Mouse (Mus musculus): ENCODE results near the gene Ccdc84. TPM values are rescaled to one million over a fixed set of nuclear protein-coding genes. Genes with fewer than 3 reads are reported as not detected.
"Not testable (repeated sequence)": the region's sequence is repeated elsewhere in the genome, so short reads cannot be mapped to it uniquely, and the experiment has no call there.

Ccdc84 gene
- polyA plus RNA-seq, 1 experiment from 2014 or later: 20.3 TPM

DNA sequence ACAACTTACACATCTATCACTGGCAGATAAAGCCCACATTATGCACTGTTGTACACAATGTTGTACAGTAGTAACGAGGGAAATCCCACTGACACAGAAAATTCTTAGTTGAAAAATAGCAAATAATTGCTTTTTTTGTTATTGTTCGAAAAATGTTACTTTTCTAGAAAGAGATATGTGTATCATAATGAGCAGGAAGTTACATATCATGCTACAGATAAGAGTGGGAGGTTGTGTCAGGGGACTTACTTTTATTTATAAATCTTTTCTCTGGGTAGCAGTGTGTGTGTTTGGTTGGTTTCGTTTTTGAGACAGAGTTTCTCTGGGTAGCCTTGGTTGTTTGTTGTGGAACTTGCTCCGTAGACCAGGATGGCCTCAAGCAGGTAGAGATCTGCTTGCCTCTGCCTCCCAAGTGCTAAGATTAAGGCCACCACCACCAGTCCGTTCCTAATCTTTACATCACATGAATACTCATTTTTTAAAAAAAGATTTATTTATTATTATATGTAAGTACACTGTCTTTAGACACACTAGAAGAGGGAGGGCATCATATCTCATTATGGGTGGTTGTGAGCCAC lies 40.1 kb downstream of the Ccdc84 start:
- DNase-seq (ENCODE audit: low spot score) (no peak), ATAC-seq (replicated peaks; ENCODE audit: insufficient number of reproducible peaks, low FRiP score, low TSS enrichment, low read depth) (no peak)
- peaks cover 6% of the 10 kb centered on the region for H3K4me1 ChIP-seq (ENCODE audit: control insufficient read depth, insufficient read depth, low read length)
- no peaks in the 10 kb centered on the region for H3K27me3 ChIP-seq (ENCODE audit: control insufficient read depth, insufficient read depth, low read length)
- H3K4me3 ChIP-seq (ENCODE audit: low read depth, low read length): peak overlapping the region; percentile 93
- no peaks in the 10 kb centered on the region for H3K9me3 ChIP-seq (replicated peaks; ENCODE audit: control insufficient read depth, low read length)
- H3K4me2 ChIP-seq (ENCODE audit: low read depth, low read length): peak overlapping the region; percentile 45; the same call in 1 of the 2 replicates
- peak overlapping the region; percentile 75; the same call in 1 of the 2 replicates for H3K9ac ChIP-seq (replicated peaks; ENCODE audit: low read length)
- H3K27ac ChIP-seq (replicated peaks; ENCODE audit: low read depth, low read length): no peak overlapping the region
- peaks cover 13% of the 10 kb centered on the region for H3K36me3 ChIP-seq (replicated peaks; ENCODE audit: control insufficient read depth, insufficient read depth, low read depth, low read length)
- WGBS: 91% methylated on average over 5 of the region's 5 CpGs

DNA sequence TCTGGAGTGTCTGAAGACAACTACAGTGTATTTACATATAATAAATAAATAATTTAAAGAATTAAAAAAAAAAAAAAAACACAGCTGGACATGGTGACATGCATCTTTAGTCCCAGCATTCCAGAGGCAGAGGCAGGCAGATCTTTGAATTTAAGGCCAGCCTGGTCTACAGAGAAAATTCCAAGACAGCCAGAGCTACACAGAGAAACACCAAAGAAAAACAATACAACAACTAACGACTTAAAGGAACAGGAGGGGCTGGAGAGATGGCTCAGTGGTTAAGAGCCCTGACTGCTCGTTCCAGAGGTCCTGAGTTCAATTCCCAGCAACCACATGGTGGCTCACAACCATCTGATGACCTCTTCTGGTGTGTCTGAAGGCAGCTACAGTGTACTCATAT lies 41.0 kb downstream of the Ccdc84 start:
- not testable (repeated sequence) for H3K27ac ChIP-seq (replicated peaks; ENCODE audit: low read depth, low read length); H3K9me3 ChIP-seq (replicated peaks; ENCODE audit: control insufficient read depth, low read length); DNase-seq (ENCODE audit: low spot score); H3K9ac ChIP-seq (replicated peaks; ENCODE audit: low read length); H3K4me1 ChIP-seq (ENCODE audit: control insufficient read depth, insufficient read depth, low read length); H3K36me3 ChIP-seq (replicated peaks; ENCODE audit: control insufficient read depth, insufficient read depth, low read depth, low read length); H3K4me2 ChIP-seq (ENCODE audit: low read depth, low read length); H3K27me3 ChIP-seq (ENCODE audit: control insufficient read depth, insufficient read depth, low read length); ATAC-seq (replicated peaks; ENCODE audit: insufficient number of reproducible peaks, low FRiP score, low TSS enrichment, low read depth); H3K4me3 ChIP-seq (ENCODE audit: low read depth, low read length)
- 87% methylated on average over 2 of the region's 2 CpGs for WGBS

DNA sequence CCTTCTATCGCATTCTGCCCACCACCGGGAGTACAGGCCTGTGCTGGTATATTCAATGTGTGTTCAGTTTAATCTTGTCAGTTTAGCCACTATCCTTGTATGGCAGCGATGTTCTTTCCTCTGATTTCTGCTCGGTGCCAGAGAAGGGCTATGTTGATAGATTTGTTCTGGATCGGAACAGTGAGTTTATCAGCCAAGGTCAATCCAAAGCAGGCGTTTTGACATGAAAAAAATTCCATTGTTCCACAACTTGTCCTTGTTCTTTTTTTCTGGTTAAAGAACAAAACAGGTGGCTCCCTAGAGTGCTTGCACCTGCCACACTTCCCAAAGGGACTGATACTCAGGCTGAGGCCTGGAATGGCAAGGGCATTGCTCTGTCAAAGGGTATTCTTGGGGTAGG lies 42.2 kb downstream of the Ccdc84 start:
- ATAC-seq (replicated peaks; ENCODE audit: insufficient number of reproducible peaks, low FRiP score, low TSS enrichment, low read depth): no peak
- Histone ChIP-seq H3K4me1 (ENCODE audit: control insufficient read depth, insufficient read depth, low read length) (peaks cover 6% of the 10 kb centered on the region), H3K9me3 (replicated peaks; ENCODE audit: control insufficient read depth, low read length) (no peaks in the 10 kb centered on the region), H3K36me3 (replicated peaks; ENCODE audit: control insufficient read depth, insufficient read depth, low read depth, low read length) (peaks cover 4% of the 10 kb centered on the region; the same call in 1 of the 2 replicates), H3K27ac (replicated peaks; ENCODE audit: low read depth, low read length) (no peak overlapping the region), H3K4me3 (ENCODE audit: low read depth, low read length) (no peak overlapping the region), H3K4me2 (ENCODE audit: low read depth, low read length) (no peak overlapping the region), H3K9ac (replicated peaks; ENCODE audit: low read length) (no peak overlapping the region), H3K27me3 (ENCODE audit: control insufficient read depth, insufficient read depth, low read length) (no peaks in the 10 kb centered on the region)
- WGBS: 91% methylated on average over 6 of the region's 6 CpGs
- DNase-seq (ENCODE audit: low spot score): no peak

DNA sequence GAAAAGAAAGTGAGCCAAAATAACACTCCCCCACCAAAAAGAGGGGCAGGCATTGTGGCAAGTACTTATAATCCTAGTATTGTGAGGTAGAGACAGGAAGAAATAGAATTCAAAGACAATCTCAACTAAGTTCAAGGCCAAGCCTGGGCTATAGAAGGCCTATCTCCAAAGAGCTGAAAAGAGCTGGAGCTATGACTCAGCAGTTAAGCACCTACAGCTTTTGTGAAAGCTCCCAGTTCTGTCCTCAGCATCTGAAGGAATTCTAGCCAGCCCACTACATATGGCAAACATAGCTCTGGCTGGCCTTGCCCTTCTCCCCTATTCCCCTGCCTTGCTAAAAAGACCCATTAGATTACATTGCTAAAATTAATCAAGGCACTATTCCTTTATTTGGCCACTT lies 45.0 kb downstream of the Ccdc84 start:
- Histone ChIP-seq H3K9me3 (replicated peaks; ENCODE audit: control insufficient read depth, low read length) (no peaks in the 10 kb centered on the region), H3K4me3 (ENCODE audit: low read depth, low read length) (no peak overlapping the region), H3K27me3 (ENCODE audit: control insufficient read depth, insufficient read depth, low read length) (no peaks in the 10 kb centered on the region), H3K4me2 (ENCODE audit: low read depth, low read length) (no peak overlapping the region), H3K9ac (replicated peaks; ENCODE audit: low read length) (no peak overlapping the region), H3K36me3 (replicated peaks; ENCODE audit: control insufficient read depth, insufficient read depth, low read depth, low read length) (no peaks in the 10 kb centered on the region), H3K4me1 (ENCODE audit: control insufficient read depth, insufficient read depth, low read length) (no peaks in the 10 kb centered on the region), H3K27ac (replicated peaks; ENCODE audit: low read depth, low read length) (no peak overlapping the region)
- ATAC-seq (replicated peaks; ENCODE audit: insufficient number of reproducible peaks, low FRiP score, low TSS enrichment, low read depth) (no peak), DNase-seq (ENCODE audit: low spot score) (no peak)

DNA sequence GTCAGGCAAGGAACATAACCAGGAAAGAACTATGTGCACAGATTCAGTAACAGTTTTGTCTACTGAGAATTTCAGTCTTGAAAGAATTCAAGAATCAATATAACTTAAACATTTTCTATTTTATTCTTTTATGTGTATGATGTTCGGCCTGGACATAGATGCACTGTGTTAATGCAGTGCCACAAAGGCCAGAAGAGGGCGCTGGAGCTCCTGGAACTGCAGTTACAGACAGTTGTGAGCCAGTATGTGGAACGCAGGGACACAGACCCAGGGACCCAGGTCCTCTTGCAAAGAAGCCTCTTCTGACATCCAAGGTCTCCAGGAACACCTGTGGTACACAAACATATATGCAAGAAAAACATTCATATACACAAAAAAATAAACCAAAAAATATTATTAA lies 53.9 kb downstream of the Ccdc84 start:
- DNase-seq (ENCODE audit: low spot score) (peak; percentile 4), ATAC-seq (replicated peaks; ENCODE audit: insufficient number of reproducible peaks, low FRiP score, low TSS enrichment, low read depth) (no peak)
- 62% methylated on average over 3 of the region's 3 CpGs for WGBS
- no peaks in the 10 kb centered on the region for H3K36me3 ChIP-seq (replicated peaks; ENCODE audit: control insufficient read depth, insufficient read depth, low read depth, low read length)
- H3K4me2 ChIP-seq (ENCODE audit: low read depth, low read length): no peak overlapping the region
- H3K9ac ChIP-seq (replicated peaks; ENCODE audit: low read length): no peak overlapping the region
- no peak overlapping the region for H3K27ac ChIP-seq (replicated peaks; ENCODE audit: low read depth, low read length)
- no peaks in the 10 kb centered on the region for H3K4me1 ChIP-seq (ENCODE audit: control insufficient read depth, insufficient read depth, low read length)
- H3K27me3 ChIP-seq (ENCODE audit: control insufficient read depth, insufficient read depth, low read length): no peaks in the 10 kb centered on the region
- H3K9me3 ChIP-seq (replicated peaks; ENCODE audit: control insufficient read depth, low read length): no peaks in the 10 kb centered on the region
- no peak overlapping the region for H3K4me3 ChIP-seq (ENCODE audit: low read depth, low read length)

DNA sequence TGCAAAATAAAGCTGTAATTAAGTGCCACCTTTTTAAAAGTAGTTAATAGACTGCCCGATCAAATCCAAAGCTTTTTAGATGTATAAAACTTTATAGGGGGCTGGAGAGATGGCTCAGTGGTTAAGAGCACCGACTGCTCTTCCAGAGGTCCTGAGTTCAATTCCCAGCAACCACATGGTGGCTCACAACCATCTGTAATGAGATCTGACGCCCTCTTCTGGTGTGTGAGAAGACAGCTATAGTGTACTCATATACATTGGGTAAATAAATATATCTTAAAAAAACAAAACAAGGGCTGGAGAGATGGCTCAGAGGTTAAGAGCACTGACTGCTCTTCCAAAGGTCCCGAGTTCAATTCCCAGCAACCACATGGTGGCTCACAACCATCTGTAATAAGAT lies 56.4 kb downstream of the Ccdc84 start:
- Histone ChIP-seq H3K4me3 (ENCODE audit: low read depth, low read length) (peak overlapping the region; percentile 87), H3K4me2 (ENCODE audit: low read depth, low read length) (peak overlapping the region; percentile 38), H3K9ac (replicated peaks; ENCODE audit: low read length) (peak overlapping the region; percentile 44)
- H3K4me1 ChIP-seq (ENCODE audit: control insufficient read depth, insufficient read depth, low read length); DNase-seq (ENCODE audit: low spot score); ATAC-seq (replicated peaks; ENCODE audit: insufficient number of reproducible peaks, low FRiP score, low TSS enrichment, low read depth); H3K27ac ChIP-seq (replicated peaks; ENCODE audit: low read depth, low read length); H3K27me3 ChIP-seq (ENCODE audit: control insufficient read depth, insufficient read depth, low read length); H3K36me3 ChIP-seq (replicated peaks; ENCODE audit: control insufficient read depth, insufficient read depth, low read depth, low read length); H3K9me3 ChIP-seq (replicated peaks; ENCODE audit: control insufficient read depth, low read length): not testable (repeated sequence)
- 41% methylated on average over 4 of the region's 4 CpGs for WGBS

DNA sequence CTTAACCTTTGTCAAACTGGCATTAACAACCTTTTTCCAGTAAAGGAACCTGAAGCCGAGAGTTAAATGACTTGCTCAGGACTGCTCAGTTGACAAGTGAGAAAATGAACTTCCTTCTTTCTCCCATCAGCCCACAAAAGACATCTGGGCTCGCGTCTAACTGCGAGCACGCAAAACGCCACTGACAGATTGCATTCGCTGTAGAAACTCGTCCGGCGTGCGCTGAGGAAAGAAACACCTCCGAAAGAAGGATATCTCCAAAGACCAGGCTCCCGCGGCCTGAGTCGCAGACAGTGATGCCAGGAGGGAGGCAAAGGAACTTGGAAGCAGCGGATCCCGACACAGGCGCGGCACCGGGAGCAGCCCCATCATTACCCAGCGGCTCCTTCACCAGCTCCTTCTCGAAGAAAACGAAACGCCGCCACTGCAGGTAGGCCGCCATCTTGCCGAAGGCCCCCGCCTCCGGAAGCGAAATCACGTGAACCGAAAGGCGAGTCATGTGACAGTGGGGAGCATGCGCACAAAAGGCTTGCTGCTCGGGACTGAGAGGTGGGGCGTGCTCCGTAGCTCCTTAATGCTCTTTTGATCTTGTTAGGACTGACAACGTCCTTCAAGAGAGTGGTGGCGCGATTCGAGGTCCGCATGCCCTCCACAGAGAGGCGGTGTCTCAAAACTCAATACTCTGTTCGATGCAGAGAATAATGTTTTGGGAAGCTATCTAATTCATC lies 57.0 kb downstream of the Ccdc84 start, which contains the start of gene Vps11:
Gene Vps11 (minus strand): TSS at position 481 of the 728 bp plus-strand sequence.
- no peak within 1 kb of the TSS for H3K27ac ChIP-seq (replicated peaks; ENCODE audit: low read depth, low read length)
- H3K4me3 ChIP-seq (ENCODE audit: low read depth, low read length): peak within 1 kb of the TSS; percentile 87
- 1% methylated on average over 44 of the region's 44 CpGs for WGBS
- H3K4me2 ChIP-seq (ENCODE audit: low read depth, low read length): peak within 1 kb of the TSS; percentile 66
- ATAC-seq (replicated peaks; ENCODE audit: insufficient number of reproducible peaks, low FRiP score, low TSS enrichment, low read depth) (peak; percentile 94), DNase-seq (ENCODE audit: low spot score) (peak; percentile 99)
- peak within 1 kb of the TSS; percentile 88 for H3K9ac ChIP-seq (replicated peaks; ENCODE audit: low read length)
- H3K27me3 ChIP-seq (ENCODE audit: control insufficient read depth, insufficient read depth, low read length): no peaks in the 10 kb centered on the region
- no peaks in the 10 kb centered on the region for H3K4me1 ChIP-seq (ENCODE audit: control insufficient read depth, insufficient read depth, low read length)
- H3K9me3 ChIP-seq (replicated peaks; ENCODE audit: control insufficient read depth, low read length): no peaks in the 10 kb centered on the region
- H3K36me3 ChIP-seq (replicated peaks; ENCODE audit: control insufficient read depth, insufficient read depth, low read depth, low read length): peaks cover 5% of the 10 kb centered on the region; the same call in 1 of the 2 replicates

Measured in embryonic facial prominence, embryonic 11.5 days (tissue).